Mouse (Mus musculus) stomach, postnatal 0 days (tissue): ENCODE data around the gene Hdac11. TPM values are rescaled to one million over a fixed set of nuclear protein-coding genes. Genes with fewer than 3 reads are reported as not detected.

Experiments
- ATAC-seq: fragments of 200-750 bp; cut with Nextera tagmentation; 2 replicates; pipeline ENCODE4 v1.8.0; 2017; ENCODE audit not compliant: low FRiP score, low TSS enrichment
- DNase-seq: peaks from one replicate; pipeline ENCODE4 v3.0.0-alpha.2; 2016; ENCODE audit warnings: low spot score
- H3K27ac ChIP-seq: fragments of 300-500 bp; sonication (generic); replicated peaks from 2 replicates; pipeline ENCODE4 v1.5.1; 2014; ENCODE audit warnings: mild to moderate bottlenecking, control low read depth
- H3K27me3 ChIP-seq: fragments of 300-500 bp; sonication (generic); 2 replicates; pipeline ENCODE4 v1.6.1; 2014; ENCODE audit warnings: low read length; ENCODE audit not compliant: control insufficient read depth, insufficient read depth
- H3K36me3 ChIP-seq: fragments of 300-500 bp; sonication (generic); 2 replicates; pipeline ENCODE4 v1.6.1; 2014; ENCODE audit warnings: low read length, mixed read lengths; ENCODE audit not compliant: control insufficient read depth, insufficient read depth
- H3K4me1 ChIP-seq: fragments of 300-500 bp; sonication (generic); replicated peaks from 2 replicates; pipeline ENCODE4 v1.6.1; 2014; ENCODE audit warnings: antibody characterized with exemption; ENCODE audit not compliant: control insufficient read depth, insufficient read depth
- H3K4me2 ChIP-seq: fragments of 300-500 bp; sonication (generic); replicated peaks from 2 replicates; pipeline ENCODE4 v1.6.1; 2014; ENCODE audit warnings: low read depth, mild to moderate bottlenecking, control low read depth, moderate library complexity
- H3K4me3 ChIP-seq: fragments of 300-500 bp; sonication (generic); 2 replicates; pipeline ENCODE4 v1.5.1; 2014; ENCODE audit warnings: low read depth, low read length, control low read depth
- H3K9ac ChIP-seq: fragments of 300-500 bp; sonication (generic); 2 replicates; pipeline ENCODE4 v1.6.1; 2014; ENCODE audit warnings: mild to moderate bottlenecking, low read length, control low read depth, mixed read lengths
- H3K9me3 ChIP-seq: fragments of 300-500 bp; sonication (generic); 2 replicates; pipeline ENCODE4 v1.6.1; 2016; ENCODE audit warnings: low read length; ENCODE audit not compliant: control insufficient read depth
- CTCF ChIP-seq: IDR thresholded peaks from 2 replicates; pipeline ENCODE4 v1.5.1; 2016; ENCODE audit warnings: antibody characterized with exemption, low read depth, mild to moderate bottlenecking, moderate library complexity
- EP300 ChIP-seq: optimal IDR thresholded peaks from 2 replicates; pipeline ENCODE3; 2016; ENCODE audit warnings: antibody characterized with exemption
- WGBS: fragments of 180-500 bp; shearing (Covaris S2); extraction: QIAGEN DNeasy Blood & Tissue Kit; methylation state at CpG from one replicate; pipeline ENCODE4 v1.1.7; 2014; 5-methylcytosine and 5-hydroxymethylcytosine counted together
- polyA plus RNA-seq: library from polyadenylated mRNA; unstranded; fragments of >200 nt; fragmentation: Nextera tagmentation; extraction: Ambion mirVana; gene quantifications from 2 replicates; pipeline ENCODE4 v1.2.1, GENCODE M21; 2015

Gene Hdac11
- polyA plus RNA-seq, 1 experiment from 2014 or later: 6.5 TPM

GRCm38 (mm10) chr6:91169129-91169528 is 12.7 kb downstream of the Hdac11 start:
- 84% methylated on average over 8 of the region's 8 CpGs for WGBS

GRCm38 (mm10) chr6:91171396-91171895 is 15.0 kb downstream of the Hdac11 start:
- ATAC-seq (no peak), DNase-seq (no peak)
- no peak overlapping the region for H3K4me2 ChIP-seq
- peaks cover 5% of the 10 kb centered on the region; the same call in 1 of the 2 replicates for H3K36me3 ChIP-seq
- H3K27me3 ChIP-seq: no peaks in the 10 kb centered on the region
- no peak overlapping the region for H3K9ac ChIP-seq
- 75% methylated on average over 3 of the region's 3 CpGs for WGBS
- no peak overlapping the region for H3K4me3 ChIP-seq
- H3K4me1 ChIP-seq: no peaks in the 10 kb centered on the region
- H3K9me3 ChIP-seq: no peaks in the 10 kb centered on the region
- TF ChIP-seq EP300: no peak
- TF ChIP-seq CTCF: no peak
- no peak overlapping the region for H3K27ac ChIP-seq

More at GRCm38 (mm10) chr6:91169129-91169528, 12.7 kb downstream of the Hdac11 start:
- no peak overlapping the region for H3K4me2 ChIP-seq
- H3K27me3 ChIP-seq: no peaks in the 10 kb centered on the region
- TF ChIP-seq CTCF: no peak
- TF ChIP-seq EP300: no peak
- H3K4me1 ChIP-seq: no peaks in the 10 kb centered on the region
- no peak overlapping the region for H3K4me3 ChIP-seq
- H3K27ac ChIP-seq: no peak overlapping the region
- no peak overlapping the region for H3K9ac ChIP-seq
- no peak for ATAC-seq
- H3K9me3 ChIP-seq: no peaks in the 10 kb centered on the region
- DNase-seq: no peak
- H3K36me3 ChIP-seq: peaks cover 5% of the 10 kb centered on the region; the same call in 1 of the 2 replicates

- no peak for TF ChIP-seq CTCF
- no peak for TF ChIP-seq EP300
- ATAC-seq: no peak
- H3K27me3 ChIP-seq: no peaks in the 10 kb centered on the region
- H3K27ac ChIP-seq: no peak overlapping the region
- H3K36me3 ChIP-seq: peaks cover 5% of the 10 kb centered on the region; the same call in 1 of the 2 replicates
- H3K9me3 ChIP-seq: no peaks in the 10 kb centered on the region
- no peak overlapping the region for H3K4me3 ChIP-seq
- WGBS: 53% methylated on average over 2 of the region's 2 CpGs
- no peak overlapping the region for H3K9ac ChIP-seq
- DNase-seq: no peak
- H3K4me2 ChIP-seq: no peak overlapping the region
- no peaks in the 10 kb centered on the region for H3K4me1 ChIP-seq
Observed at GRCm38 (mm10) chr6:91172381-91172780, 15.9 kb downstream of the Hdac11 start.

- no peak overlapping the region for H3K4me3 ChIP-seq
- no peak for TF ChIP-seq EP300
- TF ChIP-seq CTCF: peak; percentile 81
- H3K9me3 ChIP-seq: no peaks in the 10 kb centered on the region
- H3K4me2 ChIP-seq: no peak overlapping the region
- WGBS: 49% methylated on average over 6 of the region's 7 CpGs
- H3K9ac ChIP-seq: no peak overlapping the region
- H3K4me1 ChIP-seq: no peaks in the 10 kb centered on the region
- DNase-seq (peak; percentile 68), ATAC-seq (peak; percentile 22; the same call in 1 of the 2 replicates)
- no peak overlapping the region for H3K27ac ChIP-seq
- peaks cover 5% of the 10 kb centered on the region; the same call in 1 of the 2 replicates for H3K36me3 ChIP-seq
- H3K27me3 ChIP-seq: no peaks in the 10 kb centered on the region
Observed at GRCm38 (mm10) chr6:91173221-91173880, 16.9 kb downstream of the Hdac11 start.

- WGBS: 64% methylated on average over 3 of the region's 3 CpGs
- Histone ChIP-seq H3K4me3 (no peak overlapping the region), H3K36me3 (0 out of 2 replicates have a peak, but pooled peaks cover 5% of the 10 kb centered on the region), H3K9me3 (no peaks in the 10 kb centered on the region), H3K4me2 (no peak overlapping the region), H3K9ac (no peak overlapping the region), H3K27me3 (no peaks in the 10 kb centered on the region), H3K4me1 (no peaks in the 10 kb centered on the region), H3K27ac (no peak overlapping the region)
- DNase-seq (no peak), ATAC-seq (no peak)
- TF ChIP-seq EP300: no peak
- peak; percentile 0; the same call in 1 of the 2 replicates for TF ChIP-seq CTCF
Observed at GRCm38 (mm10) chr6:91174211-91174610, 17.7 kb downstream of the Hdac11 start.

- Histone ChIP-seq H3K4me2 (no peak overlapping the region), H3K9ac (no peak overlapping the region), H3K9me3 (no peaks in the 10 kb centered on the region), H3K27me3 (no peaks in the 10 kb centered on the region), H3K27ac (no peak overlapping the region), H3K36me3 (no peaks in the 10 kb centered on the region), H3K4me1 (no peaks in the 10 kb centered on the region), H3K4me3 (no peak overlapping the region)
- 48% methylated on average over 9 of the region's 9 CpGs for WGBS
- TF ChIP-seq CTCF: no peak
- TF ChIP-seq EP300: no peak
- no peak for DNase-seq
- no peak; the same call in 1 of the 2 replicates for ATAC-seq
Observed at GRCm38 (mm10) chr6:91180767-91181171, 24.3 kb downstream of the Hdac11 start.
